Mouse (Mus musculus) heart, embryonic 16.5 days (tissue): ENCODE results near the gene Dstn. TPM values are rescaled to one million over a fixed set of nuclear protein-coding genes. Genes with fewer than 3 reads are reported as not detected.

Source experiments
- ATAC-seq: fragments of 200-750 bp; cut with Nextera tagmentation; replicated peaks from 2 replicates; pipeline ENCODE4 v1.8.0; 2017; ENCODE audit warnings: moderate number of reproducible peaks; ENCODE audit not compliant: insufficient read depth, low FRiP score; ENCODE audit errors: extremely low read depth
- H3K27ac ChIP-seq: fragments of 300-500 bp; sonication (generic); 2 replicates; pipeline ENCODE4 v1.5.1; 2014; ENCODE audit warnings: mild to moderate bottlenecking, low read length, control low read depth, moderate library complexity
- H3K27me3 ChIP-seq: fragments of 300-500 bp; sonication (generic); 2 replicates; pipeline ENCODE4 v1.6.1; 2014; ENCODE audit warnings: low read length, mixed read lengths; ENCODE audit not compliant: control insufficient read depth, insufficient read depth
- H3K36me3 ChIP-seq: fragments of 300-500 bp; sonication (generic); 2 replicates; pipeline ENCODE4 v1.6.1; 2014; ENCODE audit not compliant: control insufficient read depth, insufficient read depth
- H3K4me1 ChIP-seq: fragments of 300-500 bp; sonication (generic); 2 replicates; pipeline ENCODE4 v1.6.1; 2014; ENCODE audit warnings: low read length, mixed read lengths; ENCODE audit not compliant: control insufficient read depth, insufficient read depth
- H3K4me2 ChIP-seq: fragments of 300-500 bp; sonication (generic); 2 replicates; pipeline ENCODE4 v1.6.1; 2014; ENCODE audit warnings: low read depth, mild to moderate bottlenecking, control low read depth, low read length
- H3K4me3 ChIP-seq: fragments of 300-500 bp; sonication (generic); 2 replicates; pipeline ENCODE4 v1.5.1; 2014; ENCODE audit warnings: mild to moderate bottlenecking, control low read depth, low read length
- H3K9ac ChIP-seq: fragments of 300-500 bp; sonication (generic); 2 replicates; pipeline ENCODE4 v1.6.1; 2014; ENCODE audit warnings: low read length, control low read depth
- H3K9me3 ChIP-seq: fragments of 300-500 bp; sonication (generic); replicated peaks from 2 replicates; pipeline ENCODE4 v1.6.1; 2016; ENCODE audit warnings: low read length; ENCODE audit not compliant: control insufficient read depth
- WGBS: fragments of 180-500 bp; shearing (Covaris S2); extraction: QIAGEN DNeasy Blood & Tissue Kit; methylation state at CpG from one replicate; pipeline ENCODE4 v1.1.7; 2014; 5-methylcytosine and 5-hydroxymethylcytosine counted together
- polyA plus RNA-seq: library from polyadenylated mRNA; unstranded; fragments of >200 nt; fragmentation: Nextera tagmentation; extraction: Ambion mirVana; gene quantifications from 2 replicates; pipeline ENCODE4 v1.2.1, GENCODE M21; 2015

Dstn gene
- polyA plus RNA-seq, 1 experiment from 2014 or later: 944 TPM

GRCm38 (mm10) chr2:143982901-143983300, 67.8 kb downstream of the Dstn start:
- H3K36me3 ChIP-seq: peaks cover 10% of the 10 kb centered on the region; the same call in 1 of the 2 replicates
- no peak for ATAC-seq
- no peak overlapping the region for H3K27ac ChIP-seq
- no peak overlapping the region for H3K4me3 ChIP-seq
- 42% methylated on average over 3 of the region's 3 CpGs for WGBS
- H3K9me3 ChIP-seq: no peaks in the 10 kb centered on the region
- 0 out of 2 replicates have a peak, but pooled peaks cover 3% of the 10 kb centered on the region for H3K4me1 ChIP-seq
- H3K9ac ChIP-seq: no peak overlapping the region
- H3K27me3 ChIP-seq: no peaks in the 10 kb centered on the region
- no peak overlapping the region for H3K4me2 ChIP-seq

GRCm38 (mm10) chr2:143983482-143983881, 68.4 kb downstream of the Dstn start:
- H3K4me3 ChIP-seq: no peak overlapping the region
- peaks cover 8% of the 10 kb centered on the region; the same call in 1 of the 2 replicates for H3K36me3 ChIP-seq
- 55% methylated on average over 2 of the region's 2 CpGs for WGBS
- no peak overlapping the region for H3K4me2 ChIP-seq
- no peaks in the 10 kb centered on the region for H3K27me3 ChIP-seq
- no peak overlapping the region for H3K27ac ChIP-seq
- 0 out of 2 replicates have a peak, but pooled peaks cover 3% of the 10 kb centered on the region for H3K4me1 ChIP-seq
- H3K9ac ChIP-seq: no peak overlapping the region
- no peaks in the 10 kb centered on the region for H3K9me3 ChIP-seq
- no peak for ATAC-seq

DNA sequence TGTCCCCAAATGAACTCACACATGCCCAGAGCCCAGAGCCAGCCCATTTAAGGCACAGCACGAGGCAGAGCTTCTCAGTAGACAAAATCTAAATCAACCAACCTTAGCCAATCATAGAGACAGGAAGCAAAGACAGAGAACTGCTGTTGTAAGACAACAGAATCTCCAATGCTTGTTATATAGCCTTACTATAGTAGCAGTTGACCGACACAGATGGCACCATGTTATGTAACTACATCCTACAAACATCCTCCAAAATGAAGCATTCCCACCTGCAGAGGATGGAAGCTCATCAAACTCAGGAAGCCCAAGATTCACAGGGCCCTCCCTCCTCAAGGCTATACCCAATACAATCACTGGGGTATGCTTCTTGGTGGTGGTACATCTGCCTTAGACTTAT, 72.4 kb downstream of the Dstn start:
- no peak overlapping the region for H3K27ac ChIP-seq
- 74% methylated on average over 2 of the region's 2 CpGs for WGBS
- H3K4me2 ChIP-seq: no peak overlapping the region
- H3K4me3 ChIP-seq: no peak overlapping the region
- ATAC-seq: no peak
- no peaks in the 10 kb centered on the region for H3K27me3 ChIP-seq
- H3K4me1 ChIP-seq: peaks cover 21% of the 10 kb centered on the region
- peaks cover 11% of the 10 kb centered on the region; the same call in 1 of the 2 replicates for H3K36me3 ChIP-seq
- no peak overlapping the region for H3K9ac ChIP-seq
- H3K9me3 ChIP-seq: no peaks in the 10 kb centered on the region

DNA sequence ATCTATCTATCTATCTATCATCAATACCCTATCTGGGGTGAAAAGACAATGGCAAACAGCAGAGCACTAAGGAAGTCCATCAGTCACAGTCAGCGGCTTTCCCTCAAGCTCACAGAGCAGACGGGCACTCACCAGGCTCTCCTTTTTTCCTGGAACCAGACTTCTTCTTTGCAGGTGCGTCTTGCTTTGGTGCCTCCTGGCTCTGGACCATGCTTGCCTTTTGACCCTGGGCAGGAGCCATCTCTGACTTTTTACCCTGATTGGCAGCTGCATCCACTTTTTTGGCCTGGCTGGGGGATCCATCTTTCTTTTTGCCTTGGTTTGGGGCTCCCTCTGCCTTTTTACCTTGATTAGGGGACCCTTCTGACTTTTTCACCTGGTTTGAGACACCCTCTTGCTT, 72.9 kb downstream of the Dstn start:
- H3K9me3 ChIP-seq: no peaks in the 10 kb centered on the region
- no peak overlapping the region for H3K27ac ChIP-seq
- no peak overlapping the region for H3K4me3 ChIP-seq
- peaks cover 25% of the 10 kb centered on the region for H3K4me1 ChIP-seq
- WGBS: 87% methylated on average over 3 of the region's 3 CpGs
- no peak for ATAC-seq
- no peak overlapping the region for H3K4me2 ChIP-seq
- peaks cover 11% of the 10 kb centered on the region; the same call in 1 of the 2 replicates for H3K36me3 ChIP-seq
- no peaks in the 10 kb centered on the region for H3K27me3 ChIP-seq
- H3K9ac ChIP-seq: no peak overlapping the region

GRCm38 (mm10) chr2:143990997-143991396, 75.9 kb downstream of the Dstn start:
- H3K4me1 ChIP-seq: peaks cover 30% of the 10 kb centered on the region
- WGBS: 21% methylated on average over 1 of the region's 1 CpGs
- H3K4me2 ChIP-seq: no peak overlapping the region
- no peak overlapping the region for H3K27ac ChIP-seq
- 0 out of 2 replicates have a peak, but pooled peaks cover 3% of the 10 kb centered on the region for H3K36me3 ChIP-seq
- ATAC-seq: peak; percentile 65
- no peak overlapping the region for H3K9ac ChIP-seq
- no peak overlapping the region for H3K4me3 ChIP-seq
- H3K9me3 ChIP-seq: no peaks in the 10 kb centered on the region
- no peaks in the 10 kb centered on the region for H3K27me3 ChIP-seq

DNA sequence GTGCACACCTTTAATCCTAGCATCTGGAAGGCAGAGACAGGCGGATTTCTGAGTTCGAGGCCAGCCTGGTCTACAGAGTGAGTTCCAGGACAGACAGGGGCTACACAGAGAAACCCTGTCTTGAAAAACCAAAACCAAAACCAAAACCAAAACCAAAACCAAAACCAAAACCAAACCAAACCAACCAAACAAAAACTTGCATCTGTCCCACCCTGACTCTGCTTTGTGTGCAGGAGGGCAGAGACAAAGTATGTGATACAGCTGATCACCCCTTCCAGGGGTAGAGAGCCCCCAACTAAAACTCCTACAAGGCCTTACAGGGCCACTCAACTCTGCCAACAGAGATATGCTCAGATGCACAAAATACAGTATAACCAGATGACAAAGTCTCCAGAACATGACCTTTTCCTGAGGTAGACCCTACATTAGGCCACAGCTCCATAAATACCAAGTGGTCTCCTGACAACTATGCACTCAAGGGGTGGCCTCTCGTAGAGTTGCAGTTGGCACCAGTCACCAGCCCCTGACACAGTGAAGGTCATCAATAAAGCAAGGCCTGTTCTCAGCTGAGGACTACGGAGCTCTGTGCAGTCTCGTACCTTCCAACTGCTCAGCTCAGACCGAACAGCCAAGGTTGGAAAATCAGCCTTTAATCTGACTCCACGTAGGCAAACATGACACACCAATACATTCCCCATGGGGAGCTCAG, 77.0 kb downstream of the Dstn start:
- ATAC-seq: no peak; the same call in 1 of the 2 replicates
- Histone ChIP-seq H3K9ac (no peak overlapping the region), H3K36me3 (0 out of 2 replicates have a peak, but pooled peaks cover 3% of the 10 kb centered on the region), H3K27me3 (no peaks in the 10 kb centered on the region), H3K4me3 (no peak overlapping the region), H3K27ac (peak overlapping the region; percentile 25; the same call in 1 of the 2 replicates), H3K9me3 (no peaks in the 10 kb centered on the region), H3K4me1 (peaks cover 30% of the 10 kb centered on the region), H3K4me2 (no peak overlapping the region)
- WGBS: 73% methylated on average over 7 of the region's 7 CpGs

Other genes with a start within 250 kb of the Dstn start
- gene Bfsp1, start 52.1 kb upstream of the Dstn start, polyA plus RNA-seq: 1.1 and 1.4 TPM in 2 replicates
- 52.4 and 59.7 TPM in 2 replicates for gene Rrbp1, start 95.9 kb downstream of the Dstn start, polyA plus RNA-seq
- not detected in 2 replicates for gene Banf2, start 117.7 kb downstream of the Dstn start, polyA plus RNA-seq